Mouse (Mus musculus): ENCODE data around the gene 5730480H06Rik.

5730480H06Rik gene

GRCm38 (mm10) chr5:48421957-48422356 lies 94.2 kb downstream of the 5730480H06Rik start:
- DNase-seq (ENCODE audit: low spot score in 2 of 2), result no peak

GRCm38 (mm10) chr5:48430459-48430858 lies 102.7 kb downstream of the 5730480H06Rik start:
- no peak for DNase-seq (ENCODE audit: low spot score in 2 of 2)

- DNase-seq (ENCODE audit: low spot score in 2 of 2), result no peak
Observed at GRCm38 (mm10) chr5:48448888-48449287, 121.1 kb downstream of the 5730480H06Rik start.

- DNase-seq (ENCODE audit: low spot score in 2 of 2), result no peak
Observed at GRCm38 (mm10) chr5:48460221-48460620, 132.5 kb downstream of the 5730480H06Rik start.

Data from natural killer cell, adult 2 months (primary cell).